Mouse (Mus musculus) adrenal gland, adult 8-10 months (tissue): Measurements from ENCODE around the gene Fdxr. TPM values are rescaled to one million over a fixed set of nuclear protein-coding genes. Genes with fewer than 3 reads are reported as not detected.

Source experiments
- DNase-seq: peaks from one replicate; pipeline ENCODE4 v3.0.0; 2022
- total RNA-seq, 4 experiments: library from RNA; stranded (reverse); gene quantifications; 2 replicates each; pipeline ENCODE4 v1.2.4; 2022

Gene Fdxr
- total RNA-seq, 4 experiments from 2014 or later, result 1,501 to 2,268 (median 1,689) TPM

- DNase-seq, result no peak
Measured at GRCm38 (mm10) chr11:115267958-115268357, 8.9 kb downstream of the Fdxr start.

GRCm38 (mm10) chr11:115267061-115267883, 9.6 kb downstream of the Fdxr start, which contains the start of gene Grin2c:
Grin2c (minus strand) TSS chr11:115267243.
- DNase-seq, result no peak

GRCm38 (mm10) chr11:115266400-115266778, 10.5 kb downstream of the Fdxr start:
- DNase-seq, result no peak

GRCm38 (mm10) chr11:115265771-115266399, 11.0 kb downstream of the Fdxr start:
- no peak for DNase-seq

GRCm38 (mm10) chr11:115264862-115265668, 11.8 kb downstream of the Fdxr start:
- no peak for DNase-seq

GRCm38 (mm10) chr11:115264136-115264861, 12.6 kb downstream of the Fdxr start:
- DNase-seq, result no peak

- DNase-seq, result no peak
Measured at GRCm38 (mm10) chr11:115262954-115263353, 13.9 kb downstream of the Fdxr start.

GRCm38 (mm10) chr11:115259134-115259533, 17.7 kb downstream of the Fdxr start:
- DNase-seq, result no peak

GRCm38 (mm10) chr11:115257775-115258510, 18.9 kb downstream of the Fdxr start:
- DNase-seq, result no peak

- DNase-seq, result no peak
Measured at GRCm38 (mm10) chr11:115251258-115251657, 25.6 kb downstream of the Fdxr start.

GRCm38 (mm10) chr11:115250405-115251090, 26.3 kb downstream of the Fdxr start:
- no peak for DNase-seq

- no peak for DNase-seq
Measured at GRCm38 (mm10) chr11:115249721-115250404, 27.0 kb downstream of the Fdxr start.

GRCm38 (mm10) chr11:115247945-115248344, 28.9 kb downstream of the Fdxr start:
- DNase-seq, result no peak

- DNase-seq, result no peak
Measured at GRCm38 (mm10) chr11:115247240-115247639, 29.6 kb downstream of the Fdxr start.

GRCm38 (mm10) chr11:115246386-115246785, 30.5 kb downstream of the Fdxr start:
- DNase-seq, result no peak

GRCm38 (mm10) chr11:115244840-115245239, 32.0 kb downstream of the Fdxr start:
- no peak for DNase-seq

- DNase-seq, result no peak
Measured at GRCm38 (mm10) chr11:115243783-115244182, 33.1 kb downstream of the Fdxr start.

GRCm38 (mm10) chr11:115242746-115243145, 34.1 kb downstream of the Fdxr start:
- DNase-seq, result no peak

GRCm38 (mm10) chr11:115241402-115241801, 35.4 kb downstream of the Fdxr start:
- peak; percentile 27 for DNase-seq

- DNase-seq, result no peak
Measured at GRCm38 (mm10) chr11:115236570-115236969, 40.3 kb downstream of the Fdxr start.
